Mouse (Mus musculus): ENCODE results near the gene Madd. TPM values are rescaled to one million over a fixed set of nuclear protein-coding genes. Genes with fewer than 3 reads are reported as not detected.
A peak's percentile ranks its signal among the peaks of the same experiment; 100 is the strongest.

Madd gene
- polyA plus RNA-seq, 1 experiment from 2014 or later, result 3.1 TPM

DNA sequence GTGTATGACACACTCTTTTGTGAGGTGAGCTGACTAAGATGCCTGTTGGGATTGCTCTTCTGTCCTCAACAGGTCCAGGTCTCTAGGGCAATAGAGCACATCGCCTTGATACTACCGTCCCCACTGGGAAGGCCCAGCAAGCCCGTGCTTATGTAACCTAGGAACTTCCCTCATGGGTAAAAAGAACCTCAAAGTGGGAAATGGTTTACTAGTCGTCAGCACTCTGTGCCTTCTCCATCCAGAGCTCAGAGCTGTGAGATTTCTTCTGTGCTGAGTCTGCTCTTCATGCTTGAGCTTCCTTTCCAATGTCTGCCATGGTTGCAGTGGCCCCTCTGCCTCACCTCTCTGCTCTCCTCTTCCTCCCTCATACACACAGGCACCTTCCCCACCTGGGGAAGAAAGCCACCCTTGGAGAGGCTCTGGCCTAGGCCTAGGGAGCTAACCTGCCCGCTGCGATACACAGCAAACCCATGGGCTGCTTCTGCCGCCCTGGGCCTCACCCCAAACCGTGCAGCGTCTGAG, 22.7 kb upstream of the Madd start:
- Histone ChIP-seq H3K9ac (ENCODE audit: low read depth, low read length) (no peak overlapping the region), H3K9me3 (ENCODE audit: control insufficient read depth) (no peaks in the 10 kb centered on the region), H3K27me3 (replicated peaks; ENCODE audit: control insufficient read depth, insufficient read depth, low read length) (no peaks in the 10 kb centered on the region), H3K4me2 (replicated peaks; ENCODE audit: low read depth) (no peak overlapping the region), H3K36me3 (ENCODE audit: control insufficient read depth, insufficient read depth) (peaks cover 55% of the 10 kb centered on the region), H3K4me3 (ENCODE audit: low read depth, low read length) (no peak overlapping the region), H3K27ac (ENCODE audit: low read depth, low read length) (no peak overlapping the region), H3K4me1 (replicated peaks; ENCODE audit: control insufficient read depth, insufficient read depth, low read length) (0 out of 2 replicates have a peak, but pooled peaks cover 3% of the 10 kb centered on the region)
- 92% methylated on average over 9 of the region's 9 CpGs for WGBS
- no peak for ATAC-seq
- TF ChIP-seq CTCF (IDR thresholded peaks at IDR 0.05; ENCODE audit: low read depth), result no peak

DNA sequence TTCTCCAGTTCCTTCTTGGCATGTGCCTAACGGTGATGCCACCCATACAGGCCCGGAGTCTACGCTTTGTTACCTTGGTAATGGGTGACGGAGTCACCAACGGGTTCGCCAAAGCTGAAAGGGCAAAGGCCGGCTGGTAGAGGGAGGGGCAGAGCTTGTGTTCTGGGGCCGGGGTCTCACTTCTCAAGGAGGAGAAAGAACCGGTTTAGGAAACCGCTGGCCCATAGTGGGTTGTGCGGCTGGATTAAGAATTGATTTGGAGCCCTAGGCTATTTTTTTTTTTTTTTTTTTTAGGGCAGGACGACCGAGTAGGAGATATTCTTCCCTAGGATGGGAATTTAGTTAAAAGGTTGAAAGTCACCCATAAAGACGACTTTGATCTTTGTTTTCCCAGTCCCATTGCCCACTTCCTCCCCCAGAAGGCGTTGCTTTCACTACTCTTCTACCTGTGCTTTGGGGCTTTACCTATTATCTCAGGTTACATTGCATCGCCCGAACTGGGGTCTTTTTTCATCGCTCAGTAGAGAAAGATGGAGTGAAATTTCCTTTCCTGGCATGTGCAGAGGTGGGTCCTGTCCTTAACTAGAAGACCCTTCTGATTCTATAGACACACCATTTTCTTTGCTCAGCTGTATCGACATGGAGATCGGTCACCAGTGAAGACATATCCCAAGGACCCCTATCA, 19.5 kb upstream of the Madd start:
- peak overlapping the region; percentile 90 for H3K27ac ChIP-seq (ENCODE audit: low read depth, low read length)
- peak overlapping the region; percentile 84 for H3K4me3 ChIP-seq (ENCODE audit: low read depth, low read length)
- peak overlapping the region; percentile 83 for H3K9ac ChIP-seq (ENCODE audit: low read depth, low read length)
- H3K4me1 ChIP-seq (replicated peaks; ENCODE audit: control insufficient read depth, insufficient read depth, low read length), result 0 out of 2 replicates have a peak, but pooled peaks cover 3% of the 10 kb centered on the region
- ATAC-seq, result no peak
- 10% methylated on average over 20 of the region's 20 CpGs for WGBS
- peaks cover 27% of the 10 kb centered on the region for H3K36me3 ChIP-seq (ENCODE audit: control insufficient read depth, insufficient read depth)
- H3K4me2 ChIP-seq (replicated peaks; ENCODE audit: low read depth), result peak overlapping the region; percentile 68
- H3K9me3 ChIP-seq (ENCODE audit: control insufficient read depth), result no peaks in the 10 kb centered on the region
- no peaks in the 10 kb centered on the region for H3K27me3 ChIP-seq (replicated peaks; ENCODE audit: control insufficient read depth, insufficient read depth, low read length)
- no peak for TF ChIP-seq CTCF (IDR thresholded peaks at IDR 0.05; ENCODE audit: low read depth)

DNA sequence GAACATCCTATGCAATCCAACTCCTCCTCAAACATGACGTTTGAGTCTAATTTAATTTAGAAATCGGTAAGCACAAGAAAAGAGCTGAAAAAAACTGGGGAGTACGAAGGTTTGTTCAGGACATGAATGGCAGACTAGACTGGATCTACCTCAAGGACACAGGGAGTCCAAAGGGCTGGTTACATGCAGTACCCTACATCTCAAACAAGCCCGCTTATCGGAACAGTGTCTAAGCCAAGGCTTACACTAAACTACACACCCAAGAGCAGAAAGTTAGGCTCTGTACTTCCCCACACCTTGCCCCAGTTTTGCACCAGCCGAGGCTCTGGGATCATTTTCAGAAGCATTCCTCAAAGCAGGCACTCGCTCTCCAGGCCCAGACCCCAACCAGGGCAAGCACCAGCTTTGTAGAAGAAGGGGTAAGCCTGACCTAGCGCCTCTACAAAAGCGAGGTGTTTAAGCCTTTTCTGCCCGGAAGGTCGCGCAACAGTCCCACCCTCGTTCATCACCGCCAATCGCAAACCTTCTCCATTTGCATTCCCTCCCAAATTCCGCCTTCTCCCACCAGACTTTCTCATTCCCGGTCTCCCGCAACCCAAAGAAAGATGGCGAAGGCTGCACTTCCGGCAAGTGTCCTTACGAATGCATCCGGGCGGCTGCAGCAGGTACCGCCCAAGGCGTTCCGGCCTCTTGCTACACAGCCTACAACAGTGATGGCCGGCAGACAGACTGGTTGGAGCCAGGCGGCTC, 18.8 kb upstream of the Madd start, which contains the start of the genes Nr1h3 and Acp2:
Nr1h3 (minus strand) TSS at position 613 of the 750 bp plus-strand sequence.
Acp2 (plus strand) TSS at position 664 of the 750 bp plus-strand sequence.
- ATAC-seq, result peak; percentile 96
- 2% methylated on average over 28 of the region's 28 CpGs for WGBS

DNA sequence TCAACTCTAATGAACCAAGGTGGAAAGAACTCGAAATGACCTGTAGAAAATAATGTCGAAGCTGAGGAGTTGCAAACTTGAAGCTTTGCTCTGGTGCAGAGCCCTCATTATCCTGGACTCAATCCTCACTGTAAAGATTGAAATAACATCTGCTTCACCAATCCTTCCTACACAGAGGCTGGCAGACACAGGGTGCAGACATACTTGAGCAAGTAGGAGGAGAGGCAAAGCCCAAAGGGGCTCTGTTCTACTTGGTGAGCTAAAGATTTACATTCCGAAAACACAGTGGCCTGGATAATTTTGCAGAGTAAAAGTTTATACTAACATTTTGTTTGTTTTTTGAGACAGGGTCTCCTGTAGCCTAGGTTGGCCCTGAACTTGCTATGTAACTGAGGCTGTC, 15.3 kb upstream of the Madd start:
- no peak overlapping the region for H3K4me3 ChIP-seq (ENCODE audit: low read depth, low read length)
- H3K9me3 ChIP-seq (ENCODE audit: control insufficient read depth), result no peaks in the 10 kb centered on the region
- no peaks in the 10 kb centered on the region for H3K36me3 ChIP-seq (ENCODE audit: control insufficient read depth, insufficient read depth)
- no peak for ATAC-seq
- WGBS, result 86% methylated on average over 3 of the region's 3 CpGs
- no peak overlapping the region for H3K9ac ChIP-seq (ENCODE audit: low read depth, low read length)
- no peak for TF ChIP-seq CTCF (IDR thresholded peaks at IDR 0.05; ENCODE audit: low read depth)
- H3K4me1 ChIP-seq (replicated peaks; ENCODE audit: control insufficient read depth, insufficient read depth, low read length), result peaks cover 3% of the 10 kb centered on the region; the same call in 1 of the 2 replicates
- H3K4me2 ChIP-seq (replicated peaks; ENCODE audit: low read depth), result no peak overlapping the region
- no peaks in the 10 kb centered on the region for H3K27me3 ChIP-seq (replicated peaks; ENCODE audit: control insufficient read depth, insufficient read depth, low read length)
- no peak overlapping the region for H3K27ac ChIP-seq (ENCODE audit: low read depth, low read length)

More for the DNA sequence above, 18.8 kb upstream of the Madd start, which contains the start of the genes Nr1h3 and Acp2:
- peak; percentile 29; the same call in 1 of the 2 replicates for TF ChIP-seq CTCF (IDR thresholded peaks at IDR 0.05; ENCODE audit: low read depth)
- no peaks in the 10 kb centered on the region for H3K9me3 ChIP-seq (ENCODE audit: control insufficient read depth)
- H3K27ac ChIP-seq (ENCODE audit: low read depth, low read length), result peak within 1 kb of the TSS; percentile 90
- H3K27me3 ChIP-seq (replicated peaks; ENCODE audit: control insufficient read depth, insufficient read depth, low read length), result no peaks in the 10 kb centered on the region
- peak within 1 kb of the TSS; percentile 68 for H3K4me2 ChIP-seq (replicated peaks; ENCODE audit: low read depth)
- peaks cover 21% of the 10 kb centered on the region for H3K36me3 ChIP-seq (ENCODE audit: control insufficient read depth, insufficient read depth)
- H3K4me3 ChIP-seq (ENCODE audit: low read depth, low read length), result peak within 1 kb of the TSS; percentile 84
- H3K9ac ChIP-seq (ENCODE audit: low read depth, low read length), result peak within 1 kb of the TSS; percentile 83
- H3K4me1 ChIP-seq (replicated peaks; ENCODE audit: control insufficient read depth, insufficient read depth, low read length), result 0 out of 2 replicates have a peak, but pooled peaks cover 3% of the 10 kb centered on the region

DNA sequence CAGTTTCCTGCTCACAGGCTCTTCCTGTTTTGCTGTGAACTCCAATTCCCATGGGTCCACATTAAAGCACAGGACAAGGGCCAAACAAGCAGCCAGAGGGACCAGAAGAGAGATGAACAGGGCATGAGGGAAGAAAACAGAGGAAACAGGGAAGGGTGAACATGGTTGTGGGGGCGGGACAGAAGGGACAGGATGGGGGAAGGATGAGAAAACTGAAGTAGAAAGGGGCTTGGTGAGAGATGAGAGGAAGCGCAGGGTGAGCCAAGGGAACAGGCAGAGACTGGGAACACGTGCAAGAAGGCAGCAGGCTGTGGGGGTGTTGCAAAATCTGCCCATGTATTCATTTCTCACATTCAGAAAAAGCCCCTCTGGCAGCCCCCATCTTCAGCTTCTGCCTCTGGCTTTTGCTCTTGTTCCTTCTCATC, 13.0 kb upstream of the Madd start:
- no peak overlapping the region for H3K4me3 ChIP-seq (ENCODE audit: low read depth, low read length)
- no peaks in the 10 kb centered on the region for H3K36me3 ChIP-seq (ENCODE audit: control insufficient read depth, insufficient read depth)
- no peak overlapping the region for H3K9ac ChIP-seq (ENCODE audit: low read depth, low read length)
- no peak for TF ChIP-seq CTCF (IDR thresholded peaks at IDR 0.05; ENCODE audit: low read depth)
- H3K4me2 ChIP-seq (replicated peaks; ENCODE audit: low read depth), result no peak overlapping the region
- ATAC-seq, result no peak
- peak overlapping the region; percentile 41; the same call in 1 of the 2 replicates for H3K27ac ChIP-seq (ENCODE audit: low read depth, low read length)
- no peaks in the 10 kb centered on the region; the same call in 1 of the 2 replicates for H3K4me1 ChIP-seq (replicated peaks; ENCODE audit: control insufficient read depth, insufficient read depth, low read length)
- 64% methylated on average over 3 of the region's 3 CpGs for WGBS
- H3K9me3 ChIP-seq (ENCODE audit: control insufficient read depth), result no peaks in the 10 kb centered on the region
- no peaks in the 10 kb centered on the region for H3K27me3 ChIP-seq (replicated peaks; ENCODE audit: control insufficient read depth, insufficient read depth, low read length)

All from intestine, postnatal 0 days (tissue).